8 mouse cellular contexts compared by ENCODE assay signal in genomic region chr1:59584656-59585410, GRCm38 (mm10).
DNase-seq lines count a peak whose midpoint lies in the region; ATAC-seq and TF ChIP-seq lines count a peak whose summit lies in the region.

No protein-coding gene starts in this region.

- no peak overlapping the region for H3K27ac ChIP-seq in embryonic facial prominence, embryonic 13.5 days
- no peak overlapping the region for H3K27ac ChIP-seq in heart, embryonic 13.5 days (replicated peaks)
- no peak overlapping the region for H3K27ac ChIP-seq in kidney, embryonic 16.5 days (ENCODE audit: low read length)
- no peak overlapping the region for H3K27ac ChIP-seq in liver, postnatal 0 days (ENCODE audit: low read depth)
- H3K27ac ChIP-seq in neural tube, embryonic 12.5 days: no peak overlapping the region

- H3K4me2 ChIP-seq in embryonic facial prominence, embryonic 13.5 days: peak overlapping the region; percentile 54
- peak overlapping the region; percentile 61 for H3K4me2 ChIP-seq in heart, embryonic 13.5 days
- H3K4me2 ChIP-seq in kidney, embryonic 16.5 days (replicated peaks; ENCODE audit: low read depth, low read length): peak overlapping the region; percentile 53
- peak overlapping the region; percentile 57 for H3K4me2 ChIP-seq in liver, postnatal 0 days (ENCODE audit: low read depth, low read length)
- H3K4me2 ChIP-seq in neural tube, embryonic 12.5 days (replicated peaks): peak overlapping the region; percentile 36

- TF ChIP-seq EP300 in liver, postnatal 0 days (IDR thresholded peaks at IDR 0.05; ENCODE audit: low read depth): no peak

- peaks cover 12% of the 10 kb centered on the region; the same call in 1 of the 2 replicates for H3K4me1 ChIP-seq in embryonic facial prominence, embryonic 13.5 days
- H3K4me1 ChIP-seq in heart, embryonic 13.5 days: peaks cover 21% of the 10 kb centered on the region
- H3K4me1 ChIP-seq in kidney, embryonic 16.5 days (ENCODE audit: insufficient read depth, low read length): peaks cover 24% of the 10 kb centered on the region
- no peaks in the 10 kb centered on the region for H3K4me1 ChIP-seq in liver, postnatal 0 days (ENCODE audit: insufficient read depth)
- H3K4me1 ChIP-seq in neural tube, embryonic 12.5 days: peaks cover 11% of the 10 kb centered on the region

- H3K36me3 ChIP-seq in embryonic facial prominence, embryonic 13.5 days: no peaks in the 10 kb centered on the region
- no peaks in the 10 kb centered on the region for H3K36me3 ChIP-seq in heart, embryonic 13.5 days
- H3K36me3 ChIP-seq in kidney, embryonic 16.5 days (ENCODE audit: insufficient read depth, low read length): no peaks in the 10 kb centered on the region
- H3K36me3 ChIP-seq in liver, postnatal 0 days (replicated peaks; ENCODE audit: insufficient read depth, low read length): no peaks in the 10 kb centered on the region
- no peaks in the 10 kb centered on the region for H3K36me3 ChIP-seq in neural tube, embryonic 12.5 days

- H3K27me3 ChIP-seq in embryonic facial prominence, embryonic 13.5 days: no peaks in the 10 kb centered on the region
- peaks cover 30% of the 10 kb centered on the region for H3K27me3 ChIP-seq in heart, embryonic 13.5 days (replicated peaks)
- no peaks in the 10 kb centered on the region for H3K27me3 ChIP-seq in kidney, embryonic 16.5 days (ENCODE audit: insufficient read depth, low read length)
- no peaks in the 10 kb centered on the region for H3K27me3 ChIP-seq in liver, postnatal 0 days (ENCODE audit: insufficient read depth, low read length)
- H3K27me3 ChIP-seq in neural tube, embryonic 12.5 days (replicated peaks): no peaks in the 10 kb centered on the region

- H3K9ac ChIP-seq in embryonic facial prominence, embryonic 13.5 days: 0 out of 2 replicates have a peak overlapping the region, but pooled peaks have one; percentile 58
- H3K9ac ChIP-seq in heart, embryonic 13.5 days: peak overlapping the region; percentile 71
- peak overlapping the region; percentile 46; the same call in 1 of the 2 replicates for H3K9ac ChIP-seq in kidney, embryonic 16.5 days (replicated peaks; ENCODE audit: low read length)
- no peak overlapping the region for H3K9ac ChIP-seq in liver, postnatal 0 days (replicated peaks)
- no peak overlapping the region for H3K9ac ChIP-seq in neural tube, embryonic 12.5 days

- H3K9me3 ChIP-seq in embryonic facial prominence, embryonic 13.5 days: no peaks in the 10 kb centered on the region
- no peaks in the 10 kb centered on the region for H3K9me3 ChIP-seq in heart, embryonic 13.5 days
- no peaks in the 10 kb centered on the region for H3K9me3 ChIP-seq in kidney, embryonic 16.5 days (ENCODE audit: low read length)
- no peaks in the 10 kb centered on the region for H3K9me3 ChIP-seq in liver, postnatal 0 days (ENCODE audit: low read length)
- H3K9me3 ChIP-seq in neural tube, embryonic 12.5 days: no peaks in the 10 kb centered on the region

- peak; percentile 83 for TF ChIP-seq CTCF in liver, postnatal 0 days (IDR thresholded peaks at IDR 0.05; ENCODE audit: low read depth)

- ATAC-seq in embryonic facial prominence, embryonic 13.5 days (ENCODE audit: insufficient number of reproducible peaks, insufficient read depth, low FRiP score, low TSS enrichment, low read depth): no peak
- ATAC-seq in heart, embryonic 13.5 days (ENCODE audit: extremely low read depth, insufficient number of reproducible peaks, low FRiP score, low TSS enrichment): no peak
- ATAC-seq in kidney, embryonic 16.5 days (ENCODE audit: low FRiP score, low TSS enrichment): 0 out of 2 replicates have a peak, but pooled peaks have one; percentile 35
- no peak for ATAC-seq in liver, postnatal 0 days
- peak; percentile 66 for ATAC-seq in neural tube, embryonic 12.5 days (ENCODE audit: low FRiP score, low read depth)

- H3K4me3 ChIP-seq in embryonic facial prominence, embryonic 13.5 days: peak overlapping the region; percentile 29
- H3K4me3 ChIP-seq in heart, embryonic 13.5 days: peak overlapping the region; percentile 30
- peak overlapping the region; percentile 23; the same call in 1 of the 2 replicates for H3K4me3 ChIP-seq in kidney, embryonic 16.5 days (ENCODE audit: low read length)
- H3K4me3 ChIP-seq in liver, postnatal 0 days (ENCODE audit: low read depth, low read length): no peak overlapping the region
- H3K4me3 ChIP-seq in neural tube, embryonic 12.5 days: no peak overlapping the region

- peak; percentile 67 for DNase-seq in A20 (ENCODE audit: low read depth, low spot score)
- peak; percentile 82 for DNase-seq in adrenal gland, postnatal 25 days
- peak; percentile 78 for DNase-seq in liver, postnatal 0 days
- peak; percentile 87 for DNase-seq in testis, postnatal 10 days (ENCODE audit: low spot score)

- 8% methylated on average over 18 of the region's 18 CpGs for WGBS in embryonic facial prominence, embryonic 13.5 days
- WGBS in heart, embryonic 13.5 days: 16% methylated on average over 18 of the region's 18 CpGs
- WGBS in kidney, embryonic 16.5 days: 15% methylated on average over 16 of the region's 18 CpGs
- WGBS in liver, postnatal 0 days (ENCODE audit: insufficient replicate concordance): 19% methylated on average over 18 of the region's 18 CpGs
- WGBS in neural tube, embryonic 12.5 days: 10% methylated on average over 18 of the region's 18 CpGs

Comparison
In these comparisons a context has a peak if more than half of its experiments do, and no peak if none do; other contexts are left out.
1. ATAC-seq: peak in kidney, embryonic 16.5 days (single experiment) and neural tube, embryonic 12.5 days (single experiment); none in embryonic facial prominence, embryonic 13.5 days (single experiment), heart, embryonic 13.5 days (single experiment) and liver, postnatal 0 days (single experiment).
2. H3K4me3 ChIP-seq: peak in embryonic facial prominence, embryonic 13.5 days (single experiment), heart, embryonic 13.5 days (single experiment) and kidney, embryonic 16.5 days (single experiment); none in liver, postnatal 0 days (single experiment) and neural tube, embryonic 12.5 days (single experiment).
3. H3K9ac ChIP-seq: peak in embryonic facial prominence, embryonic 13.5 days (single experiment), heart, embryonic 13.5 days (single experiment) and kidney, embryonic 16.5 days (single experiment); none in liver, postnatal 0 days (single experiment) and neural tube, embryonic 12.5 days (single experiment).
4. Peak in every context shown above with its lines, with median percentiles within 50 percentile points of each other: DNase-seq and H3K4me2 ChIP-seq.